Mouse (Mus musculus) 3T3-L1 (cell line): ENCODE measurements around the gene Cdca8.

Source experiments
- DNase-seq: peaks from one replicate; pipeline ENCODE4 v3.0.0-alpha.2; 2015; ENCODE audit warnings: low read depth, low spot score

Cdca8 gene

GRCm38 (mm10) chr4:124953546-124953945 lies 14.4 kb upstream of the Cdca8 start:
- DNase-seq: no peak

DNA sequence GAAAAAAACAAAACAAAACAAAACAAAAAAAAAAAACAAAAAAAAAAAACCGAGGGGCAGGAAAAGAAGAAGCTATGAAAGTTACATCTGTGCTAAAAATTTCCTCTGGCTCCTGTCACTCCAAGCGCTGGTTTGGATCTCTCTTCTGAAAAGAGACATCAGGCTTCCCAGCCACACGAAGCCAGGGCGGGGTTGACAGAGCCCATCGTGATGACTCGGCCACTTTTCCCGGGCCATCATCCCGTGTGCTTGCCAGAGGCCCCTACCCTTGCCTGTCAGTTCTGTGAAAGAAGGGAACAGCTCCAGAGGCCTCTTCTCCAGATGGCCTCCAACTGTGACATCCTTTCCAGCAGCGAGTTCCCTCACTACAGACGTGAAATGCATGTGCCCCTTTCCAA lies 11.9 kb upstream of the Cdca8 start:
- no peak for DNase-seq

DNA sequence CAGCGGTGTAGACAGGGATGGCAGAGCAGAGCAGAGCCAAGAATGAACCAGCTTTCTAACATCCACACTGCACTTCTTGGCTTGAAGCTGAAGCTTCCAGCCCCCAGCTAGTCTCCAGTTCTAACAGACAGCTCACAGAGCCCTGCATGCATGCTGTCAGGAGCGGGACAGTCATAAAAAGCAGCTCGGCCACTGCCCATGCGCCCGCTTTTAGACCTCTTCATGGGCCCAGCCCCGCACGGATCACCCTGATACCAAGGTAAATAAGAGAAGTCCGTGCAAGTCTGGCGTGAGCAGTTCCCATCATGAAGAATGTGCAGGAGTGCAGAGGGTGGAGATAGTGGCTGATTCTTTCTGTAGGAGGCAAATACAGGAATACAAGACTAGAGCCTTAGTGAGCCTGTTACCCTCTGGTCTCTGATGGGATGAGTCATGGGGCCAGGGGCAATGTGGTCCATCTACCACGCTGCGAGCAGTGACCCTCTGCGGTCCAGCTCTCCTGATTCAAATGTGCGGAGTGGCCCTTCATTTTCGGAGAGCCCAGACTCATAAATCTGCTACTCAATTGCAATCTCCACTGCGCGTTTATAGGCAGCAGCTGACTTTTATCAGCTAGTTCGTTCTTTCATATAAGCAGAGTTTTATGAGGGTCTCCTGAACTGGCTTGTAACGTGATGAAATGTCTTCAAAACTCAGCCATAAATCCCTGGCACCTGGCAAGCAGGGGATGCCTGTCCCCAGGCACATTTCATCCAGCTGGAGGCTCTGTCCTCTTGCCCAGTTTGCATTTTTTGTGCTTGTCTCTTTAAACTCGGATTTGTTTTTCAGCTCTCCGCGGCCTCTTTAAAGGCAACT lies 11.3 kb upstream of the Cdca8 start:
- no peak for DNase-seq

DNA sequence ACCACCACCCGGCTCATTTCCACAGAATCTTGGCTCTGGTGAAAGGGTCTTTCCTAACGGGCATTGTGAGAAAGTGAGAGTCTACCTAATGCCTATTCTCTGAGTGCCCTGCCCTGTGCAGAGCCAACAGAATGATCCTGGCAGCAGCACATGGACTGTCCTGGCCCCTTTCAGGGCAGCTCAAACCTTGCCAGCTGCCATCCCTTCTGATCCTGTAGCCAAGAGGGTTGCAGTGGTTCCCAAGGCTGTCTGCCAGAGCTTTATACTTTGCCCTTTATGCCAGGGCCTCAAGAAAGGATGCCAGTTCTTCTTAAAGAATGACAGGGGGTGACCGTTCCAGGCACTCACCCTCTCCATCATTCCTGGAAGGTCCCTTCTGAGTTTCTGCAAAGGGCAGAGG lies 10.4 kb upstream of the Cdca8 start:
- no peak for DNase-seq

- DNase-seq: peak; percentile 41
Measured at GRCm38 (mm10) chr4:124944961-124945360, 5.8 kb upstream of the Cdca8 start.

DNA sequence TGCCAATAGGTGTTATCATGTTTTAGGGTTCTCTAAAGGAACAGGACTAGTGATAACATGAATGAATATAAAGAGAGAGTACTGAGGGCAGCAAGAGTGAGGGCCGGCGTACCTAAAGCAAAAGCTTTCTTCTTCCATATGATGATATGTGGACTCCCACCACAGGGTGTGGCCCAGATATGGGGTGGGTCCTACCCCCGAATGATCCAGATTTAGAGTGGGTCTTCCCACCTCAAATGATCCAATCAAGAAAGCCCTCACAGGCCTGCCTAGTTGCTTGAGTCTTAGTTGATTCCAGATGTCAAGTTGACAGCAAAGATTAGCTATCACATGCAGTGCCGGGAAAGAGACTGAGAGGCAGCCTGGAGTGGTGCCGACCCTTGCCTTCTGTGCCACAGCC lies 4.7 kb upstream of the Cdca8 start:
- DNase-seq: no peak

DNA sequence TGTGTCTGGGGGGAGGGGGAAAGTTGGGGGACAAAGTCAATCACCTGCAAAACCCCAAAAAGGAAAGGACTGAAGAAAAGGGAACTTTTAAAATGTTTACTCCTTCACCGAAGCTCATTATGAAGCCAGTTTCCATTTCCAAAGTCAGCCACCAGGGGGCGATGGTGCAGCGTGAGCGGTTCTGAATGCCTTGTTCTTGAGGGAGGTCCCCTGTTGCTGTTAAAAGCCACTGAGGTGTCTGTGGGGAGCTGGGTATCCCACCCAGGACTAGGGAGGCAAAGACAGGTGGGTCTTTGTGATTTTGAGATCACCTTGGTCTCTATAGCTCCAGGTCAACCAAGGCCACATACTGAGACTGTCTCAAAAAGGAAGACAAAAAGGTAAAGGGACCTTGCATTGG lies 3.9 kb upstream of the Cdca8 start:
- DNase-seq: peak; percentile 84

DNA sequence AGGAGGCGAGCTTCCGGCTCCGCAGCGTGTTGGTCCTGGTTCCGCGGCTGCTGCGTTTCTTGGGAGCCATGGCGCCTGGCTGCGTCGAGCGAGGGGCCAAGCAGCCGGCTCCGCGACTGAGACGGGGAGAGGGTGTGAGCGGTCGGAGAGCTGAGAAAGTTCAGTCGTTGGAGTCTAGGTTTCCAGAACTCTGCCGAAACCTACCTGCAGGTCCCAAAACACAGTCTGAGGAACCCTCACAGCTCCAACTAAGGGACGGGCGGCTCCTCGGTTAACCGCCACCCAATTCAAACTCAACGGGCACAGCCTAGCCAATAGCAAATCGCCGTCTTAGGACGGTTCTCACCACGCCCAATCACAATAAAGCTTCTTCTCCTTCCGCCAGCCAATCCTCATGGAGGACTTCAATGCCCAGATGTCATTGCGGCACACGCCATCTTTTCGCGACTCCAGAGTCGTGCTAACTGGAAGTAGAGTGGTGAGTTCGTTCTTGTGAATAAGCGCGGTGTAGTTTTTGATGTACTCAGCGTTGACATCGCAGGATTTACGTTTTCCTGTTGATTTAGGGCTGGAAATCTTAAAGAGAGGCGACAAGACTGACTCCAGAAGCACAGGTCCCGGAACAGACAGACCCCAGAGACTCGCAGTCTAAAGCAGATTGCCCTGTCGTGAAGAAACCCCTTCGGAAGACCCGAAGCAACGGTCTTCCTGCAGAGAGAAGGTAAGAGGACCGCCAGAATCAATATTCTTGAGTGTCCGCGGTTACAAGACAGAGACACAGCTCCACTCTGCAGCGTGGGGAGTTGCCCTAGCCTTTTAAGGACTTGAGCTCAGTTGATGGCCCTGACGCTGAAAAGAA lies 2.3 kb downstream of the Cdca8 start, which contains the start of gene 9930104L06Rik:
TSS of gene 9930104L06Rik (plus strand) at position 436 of the 859 bp plus-strand sequence.
- DNase-seq: peak; percentile 99

DNA sequence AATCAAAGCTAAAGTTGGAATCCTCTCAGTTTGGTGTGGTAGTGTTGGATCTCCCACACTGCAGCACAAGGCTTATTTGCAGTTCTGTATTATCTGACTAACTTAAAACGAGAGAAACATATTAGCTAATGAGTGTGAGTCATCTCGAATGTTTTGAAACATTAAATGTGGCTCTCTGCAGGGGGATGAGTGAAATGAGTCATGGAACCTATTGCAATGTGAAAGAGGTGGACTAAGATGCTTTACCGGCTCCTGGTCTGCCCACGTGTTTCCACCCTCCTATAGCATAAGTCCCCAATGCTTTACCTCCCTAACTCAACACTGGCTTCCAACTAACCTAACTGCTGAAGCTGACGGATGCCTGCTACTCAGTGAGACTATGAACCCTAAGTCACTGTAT lies 11.0 kb downstream of the Cdca8 start:
- no peak for DNase-seq

GRCm38 (mm10) chr4:124905971-124906822 lies 32.9 kb downstream of the Cdca8 start:
- no peak for DNase-seq

DNA sequence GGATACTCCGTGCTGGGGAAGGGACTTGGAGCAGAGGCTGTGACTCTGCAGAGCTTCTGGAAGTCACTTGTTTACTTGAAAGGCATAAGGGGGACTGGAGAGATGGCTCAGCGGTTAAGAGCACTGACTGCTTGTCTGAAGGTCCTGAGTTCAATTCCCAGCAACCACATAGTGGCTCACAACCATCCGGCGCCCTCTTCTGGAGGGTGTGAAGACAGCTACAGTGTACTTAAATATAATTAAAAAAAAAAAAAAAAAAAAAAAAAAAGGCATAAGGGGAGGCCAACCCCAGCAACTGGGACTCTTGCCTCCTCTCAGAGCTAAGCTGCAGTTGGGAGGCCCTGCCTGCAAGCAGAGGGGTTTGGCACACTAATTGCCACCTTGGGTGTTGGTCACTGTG lies 33.7 kb downstream of the Cdca8 start:
- DNase-seq: peak; percentile 32

- DNase-seq: no peak
Measured at GRCm38 (mm10) chr4:124899906-124900305, 39.2 kb downstream of the Cdca8 start.

GRCm38 (mm10) chr4:124898428-124898827 lies 40.7 kb downstream of the Cdca8 start:
- no peak for DNase-seq

DNA sequence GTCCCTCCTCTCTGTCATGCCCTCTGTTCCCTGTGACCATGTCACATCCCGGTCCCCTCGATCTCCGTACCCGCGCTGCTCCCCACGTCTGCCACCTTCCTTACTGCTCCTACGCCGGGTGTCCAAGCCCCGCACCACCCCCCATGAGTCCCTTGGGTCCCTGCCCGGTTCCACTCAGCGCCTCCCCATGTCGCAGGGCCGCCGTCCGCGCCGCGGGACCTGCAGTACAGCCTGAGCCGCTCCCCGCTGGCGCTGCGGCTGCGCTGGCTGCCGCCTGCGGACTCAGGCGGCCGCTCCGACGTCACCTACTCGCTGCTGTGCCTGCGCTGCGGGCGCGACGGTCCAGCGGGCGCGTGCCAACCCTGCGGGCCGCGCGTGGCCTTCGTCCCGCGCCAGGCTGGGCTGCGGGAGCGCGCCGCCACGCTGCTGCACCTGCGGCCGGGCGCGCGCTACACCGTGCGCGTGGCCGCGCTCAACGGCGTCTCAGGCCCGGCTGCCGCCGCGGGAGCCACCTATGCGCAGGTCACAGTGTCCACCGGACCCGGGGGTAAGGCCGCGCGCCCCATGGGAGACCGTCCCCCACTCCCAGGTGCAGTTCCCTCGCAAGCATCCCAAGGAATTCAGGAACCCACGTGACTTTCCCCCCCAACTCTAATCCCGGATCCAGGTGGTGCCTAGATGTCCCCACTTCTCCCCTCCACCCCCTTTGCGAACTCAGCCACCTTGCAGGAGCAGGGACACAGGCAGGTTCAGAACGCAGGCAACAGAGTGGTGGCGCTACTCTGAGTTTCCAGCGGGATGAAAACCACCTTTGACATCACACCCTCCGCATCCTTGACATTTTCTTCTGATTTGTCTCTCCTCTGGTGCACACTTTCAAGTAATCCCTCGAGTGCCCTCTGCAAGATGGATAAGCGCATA lies 44.3 kb downstream of the Cdca8 start:
- no peak for DNase-seq

GRCm38 (mm10) chr4:124893769-124894168 lies 45.3 kb downstream of the Cdca8 start:
- DNase-seq: no peak

DNA sequence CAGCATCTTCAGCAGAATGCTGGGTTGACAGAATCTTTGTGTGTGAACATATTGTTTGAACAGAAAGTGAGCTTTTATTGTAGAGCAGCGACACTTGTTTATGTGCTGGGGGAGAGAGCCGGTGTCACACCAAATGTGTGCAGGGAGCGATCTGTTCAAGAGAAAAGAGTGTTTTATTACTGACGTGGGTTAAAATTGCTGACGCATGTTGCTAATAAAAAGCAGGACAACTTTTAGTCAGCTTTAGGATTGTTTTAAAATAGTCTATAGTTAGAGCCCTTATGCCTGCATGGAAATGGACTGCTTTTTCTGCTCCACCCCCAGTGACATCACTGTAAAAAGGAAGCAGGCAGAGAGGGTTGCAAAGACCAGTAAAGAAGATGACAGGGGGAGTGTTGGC lies 48.3 kb downstream of the Cdca8 start:
- DNase-seq: no peak

DNA sequence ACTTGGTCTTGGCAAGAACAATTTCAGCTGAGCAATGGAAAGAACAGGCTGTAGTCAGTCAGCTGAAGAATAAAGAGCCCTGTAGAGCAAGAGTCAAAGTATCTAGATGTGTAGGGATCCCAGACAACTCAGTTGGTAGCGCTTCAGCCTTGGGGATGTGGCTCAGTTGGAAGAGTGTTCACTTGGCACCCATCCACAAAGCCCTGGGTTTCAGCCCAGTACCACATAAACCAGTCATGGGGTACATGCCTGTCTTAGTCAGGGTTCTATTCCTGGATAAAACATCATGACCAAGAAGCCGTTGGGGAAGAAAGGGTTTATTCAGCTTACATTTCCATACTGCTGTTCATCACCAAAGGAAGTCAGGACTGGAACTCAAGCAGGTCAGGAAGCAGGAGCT lies 49.2 kb downstream of the Cdca8 start:
- DNase-seq: peak; percentile 16

DNA sequence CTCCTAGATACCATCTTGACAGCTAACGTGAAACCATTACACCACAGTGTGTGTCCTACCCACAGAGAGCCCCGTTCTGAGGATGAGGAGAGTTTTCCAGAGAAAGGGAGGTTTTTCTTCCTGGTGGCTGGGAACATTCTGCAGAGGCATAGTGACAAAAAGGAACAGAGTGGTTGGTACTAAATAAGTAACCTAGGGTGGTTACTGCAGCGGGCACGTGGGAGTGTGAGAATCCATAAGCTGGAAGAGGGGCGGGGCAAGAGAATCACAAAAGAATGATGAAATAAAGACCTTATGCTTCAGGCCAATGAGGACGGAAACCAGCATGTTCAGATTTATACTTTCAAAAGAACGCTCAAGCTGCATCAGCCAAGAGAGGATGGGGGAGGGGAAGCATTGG lies 50.4 kb downstream of the Cdca8 start:
- no peak for DNase-seq

GRCm38 (mm10) chr4:124882151-124882729 lies 56.9 kb downstream of the Cdca8 start:
- no peak for DNase-seq

- DNase-seq: no peak
Measured at GRCm38 (mm10) chr4:124881341-124881908, 57.7 kb downstream of the Cdca8 start.
